Mouse (Mus musculus) heart, postnatal 0 days (tissue): ENCODE measurements around the gene Mad2l1bp.

Experiments used
- CTCF ChIP-seq: IDR thresholded peaks from 2 replicates; pipeline ENCODE4 v1.5.1; 2016; ENCODE audit warnings: antibody characterized with exemption, control low read depth, low read depth
- EP300 ChIP-seq: IDR thresholded peaks from 2 replicates; pipeline ENCODE4 v1.6.1; 2016; ENCODE audit warnings: antibody characterized with exemption, low read depth

- TF ChIP-seq CTCF (no peak), EP300 (no peak)
These were observed 12.1 kb upstream of the Mad2l1bp start for GRCm38 (mm10) chr17:46165460-46165859.
